Mouse (Mus musculus): ENCODE results near the gene Thra.

DNA sequence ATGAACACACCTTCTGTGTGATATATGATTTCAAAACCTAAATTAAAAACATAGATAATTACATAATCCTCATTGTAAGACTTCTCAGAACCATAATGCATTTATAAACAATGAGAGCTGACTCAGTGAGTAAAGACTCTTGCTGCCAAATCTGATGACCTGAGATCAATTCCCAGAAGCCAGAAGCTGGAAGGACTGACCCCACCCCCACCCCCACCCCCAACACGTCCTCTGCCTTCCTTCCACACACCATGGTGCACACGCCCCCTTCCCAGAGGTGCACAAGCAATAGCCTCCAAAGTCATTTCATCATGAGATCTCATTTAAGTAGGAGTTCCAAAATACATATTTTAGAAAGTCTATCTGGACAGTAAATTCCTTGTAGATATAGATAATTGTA lies 19.7 kb upstream of the Thra start:
- TF ChIP-seq GATA1 (IDR thresholded peaks at IDR 0.05; ENCODE audit: borderline replicate concordance, low read length) (no peak), FLI1 (IDR thresholded peaks at IDR 0.05; ENCODE audit: low read length) (no peak)
